Mouse (Mus musculus) olfactory bulb, adult 2 months (tissue): ENCODE data around the gene Vav3.

Experiments
- CTCF ChIP-seq: fragments of 200-500 bp; IDR thresholded peaks from 2 replicates; pipeline ENCODE4 v1.5.1; 2012; ENCODE audit warnings: low read depth, mild to moderate bottlenecking, low read length, moderate library complexity; ENCODE audit not compliant: insufficient read depth
- POLR2A ChIP-seq: fragments of 200-500 bp; IDR thresholded peaks from 2 replicates; pipeline ENCODE4 v1.6.1; 2012; ENCODE audit warnings: mild to moderate bottlenecking, low read depth, low read length, moderate library complexity; ENCODE audit not compliant: insufficient read depth

GRCm38 (mm10) chr3:109421019-109421418 is 80.6 kb downstream of the Vav3 start:
- TF ChIP-seq CTCF (no peak), POLR2A (no peak)
